8 mouse cellular contexts compared by ENCODE assay signal in the genomic region with DNA sequence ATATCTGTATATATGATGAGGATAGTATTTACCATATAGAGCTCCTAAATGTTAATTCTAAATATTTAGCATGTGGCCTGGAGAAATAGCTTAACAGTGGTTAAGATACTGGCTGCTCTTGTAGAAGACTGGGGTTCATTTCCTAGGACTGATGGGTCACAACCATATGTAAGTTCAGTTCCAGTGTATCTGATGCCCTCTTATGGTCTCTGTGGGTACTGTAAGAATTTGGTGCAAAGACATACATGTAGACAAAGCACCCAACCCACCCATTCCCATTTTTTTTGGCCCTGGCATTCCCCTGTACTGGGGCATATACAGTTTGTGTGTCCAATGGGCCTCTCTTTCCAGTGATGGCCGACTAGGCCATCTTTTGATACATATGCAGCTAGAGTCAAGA. TPM values are rescaled to one million over a fixed set of nuclear protein-coding genes. Genes with fewer than 3 reads are reported as not detected.
DNase-seq lines count a peak whose midpoint lies in the region; ATAC-seq and TF ChIP-seq lines count a peak whose summit lies in the region.
"Not testable (repeated sequence)": the region's sequence is repeated elsewhere in the genome, so short reads cannot be mapped to it uniquely, and the experiment has no call there.

No protein-coding gene starts in this region.

- not testable (repeated sequence) for H3K9me3 ChIP-seq in E14TG2a.4 (ENCODE audit: low read length); heart, postnatal 0 days (replicated peaks; ENCODE audit: control insufficient read depth, low read length); kidney, postnatal 0 days (replicated peaks; ENCODE audit: low read length); lung, embryonic 14.5 days (ENCODE audit: low read depth, low read length)

- not testable (repeated sequence) for ATAC-seq in heart, postnatal 0 days (ENCODE audit: insufficient read depth, low read depth); kidney, postnatal 0 days (replicated peaks; ENCODE audit: low FRiP score, low read depth); lung, embryonic 14.5 days (ENCODE audit: insufficient read depth)

- not testable (repeated sequence) for H3K4me2 ChIP-seq in heart, postnatal 0 days (ENCODE audit: low read depth, low read length); kidney, postnatal 0 days (ENCODE audit: low read length); lung, embryonic 14.5 days

- WGBS in heart, postnatal 0 days = 50% methylated on average over 1 of the region's 1 CpGs
- no CpG with 5 or more reads among the region's 1 CpGs for WGBS in kidney, postnatal 0 days
- no CpG with 5 or more reads among the region's 1 CpGs for WGBS in lung, embryonic 14.5 days

- not testable (repeated sequence) for TF ChIP-seq EP300 in heart, postnatal 0 days (IDR thresholded peaks at IDR 0.05; ENCODE audit: low read depth)

- not testable (repeated sequence) for H3K27ac ChIP-seq in heart, postnatal 0 days (ENCODE audit: low read depth); kidney, postnatal 0 days; lung, embryonic 14.5 days (ENCODE audit: low read depth)

- not testable (repeated sequence) for H3K9ac ChIP-seq in heart, postnatal 0 days (replicated peaks; ENCODE audit: low read depth, low read length); kidney, postnatal 0 days (ENCODE audit: low read depth, low read length); lung, embryonic 14.5 days

- not testable (repeated sequence) for H3K4me1 ChIP-seq in E14TG2a.4 (replicated peaks; ENCODE audit: low read depth, low read length); heart, postnatal 0 days (ENCODE audit: control insufficient read depth, insufficient read depth); kidney, postnatal 0 days (replicated peaks; ENCODE audit: insufficient read depth, low read length); lung, embryonic 14.5 days (ENCODE audit: insufficient read depth)

- peak; percentile 26; the same call in 1 of the 2 replicates for TF ChIP-seq CTCF in E14TG2a.4 (conservative IDR thresholded peaks at IDR 0.05; ENCODE audit: low read length)
- TF ChIP-seq CTCF in heart, postnatal 0 days (IDR thresholded peaks at IDR 0.05; ENCODE audit: low read depth) = peak; percentile 60
- peak; percentile 62 for TF ChIP-seq CTCF in kidney, postnatal 0 days (IDR thresholded peaks at IDR 0.05; ENCODE audit: low read depth)
- peak; percentile 62 for TF ChIP-seq CTCF in lung, embryonic 14.5 days (IDR thresholded peaks at IDR 0.05; ENCODE audit: low read depth)

- not testable (repeated sequence) for H3K4me3 ChIP-seq in E14TG2a.4 (replicated peaks; ENCODE audit: low read length); heart, postnatal 0 days (ENCODE audit: low read depth, low read length); kidney, postnatal 0 days (replicated peaks; ENCODE audit: low read depth, low read length); lung, embryonic 14.5 days (ENCODE audit: low read depth, low read length)

- peak; percentile 77 for DNase-seq in brain, adult 2 months (ENCODE audit: low read depth, low spot score)
- peak; percentile 14 for DNase-seq in embryo, embryonic 9.5 days (ENCODE audit: extremely low spot score)
- DNase-seq in heart, postnatal 0 days (ENCODE audit: low spot score) = peak; percentile 68
- peak; percentile 72 for DNase-seq in kidney, postnatal 0 days (ENCODE audit: low spot score)
- DNase-seq in lung, embryonic 14.5 days = peak; percentile 73
- peak; percentile 83 for DNase-seq in naive thymus-derived CD4-positive, alpha-beta T cell, adult 2 months (ENCODE audit: low read depth)
- DNase-seq in thymus, postnatal 10 days (ENCODE audit: low spot score in 2 of 2) = peak; percentile 12 to 61

- not testable (repeated sequence) for H3K36me3 ChIP-seq in E14TG2a.4 (ENCODE audit: insufficient read depth, low read length); heart, postnatal 0 days (replicated peaks; ENCODE audit: control insufficient read depth, insufficient read depth, low read length); kidney, postnatal 0 days (ENCODE audit: insufficient read depth, low read length); lung, embryonic 14.5 days (ENCODE audit: insufficient read depth)

- not testable (repeated sequence) for H3K27me3 ChIP-seq in E14TG2a.4 (ENCODE audit: insufficient read depth, low read length); heart, postnatal 0 days (ENCODE audit: control insufficient read depth, insufficient read depth, low read length); kidney, postnatal 0 days (ENCODE audit: insufficient read depth, low read length); lung, embryonic 14.5 days (ENCODE audit: insufficient read depth, low read length)

RNA-seq across cellular contexts. Expression of a gene that starts 9.3 kb away (rescaled TPM):
- total RNA-seq in heart, postnatal 0 days (2014; rRNA removed; ENCODE audit: low replicate concordance) = 56.1 and 66.5 TPM in 2 replicates
- polyA plus RNA-seq in heart, postnatal 0 days (2015; fragmentation: Nextera tagmentation; extraction: Ambion mirVana) = 55.3 and 58.5 TPM in 2 replicates
- polyA plus RNA-seq in kidney, postnatal 0 days (2015; fragmentation: Nextera tagmentation; extraction: Ambion mirVana) = 29.4 and 30.7 TPM in 2 replicates
- polyA plus RNA-seq in lung, embryonic 14.5 days (2014; fragmentation: Nextera tagmentation; extraction: Ambion mirVana) = 19.2 and 20.6 TPM in 2 replicates

RNA-seq across cellular contexts. Expression of a gene that starts 36.5 kb away (rescaled TPM):
- total RNA-seq in heart, postnatal 0 days (2014; rRNA removed; ENCODE audit: low replicate concordance) = 17.1 and 17.7 TPM in 2 replicates
- 17.1 and 17.8 TPM in 2 replicates for polyA plus RNA-seq in heart, postnatal 0 days (2015; fragmentation: Nextera tagmentation; extraction: Ambion mirVana)
- polyA plus RNA-seq in kidney, postnatal 0 days (2015; fragmentation: Nextera tagmentation; extraction: Ambion mirVana) = 16.3 and 16.9 TPM in 2 replicates
- 9.8 and 9.9 TPM in 2 replicates for polyA plus RNA-seq in lung, embryonic 14.5 days (2014; fragmentation: Nextera tagmentation; extraction: Ambion mirVana)

Comparison
In these comparisons a context has a peak if more than half of its experiments do, and no peak if none do; other contexts are left out.
1. DNase-seq: peak in every context shown above with its lines; median percentile 83 in naive thymus-derived CD4-positive, alpha-beta T cell, adult 2 months; 77 in brain, adult 2 months; 73 in lung, embryonic 14.5 days; 72 in kidney, postnatal 0 days; 68 in heart, postnatal 0 days; 36 in thymus, postnatal 10 days; 14 in embryo, embryonic 9.5 days.